Mouse (Mus musculus) right cerebral cortex, adult 2 months (tissue): Measurements from ENCODE around the gene Ptp4a2.
A peak's percentile ranks its signal among the peaks of the same experiment; 100 is the strongest.
"Not testable (repeated sequence)": the region's sequence is repeated elsewhere in the genome, so short reads cannot be mapped to it uniquely, and the experiment has no call there.

Experiments
- DNase-seq, 2 experiments: peaks; one replicate each; pipeline ENCODE4 v3.0.0; 2021 to 2022; ENCODE audit warnings: low spot score in 2 of 2

The Ptp4a2 gene

DNA sequence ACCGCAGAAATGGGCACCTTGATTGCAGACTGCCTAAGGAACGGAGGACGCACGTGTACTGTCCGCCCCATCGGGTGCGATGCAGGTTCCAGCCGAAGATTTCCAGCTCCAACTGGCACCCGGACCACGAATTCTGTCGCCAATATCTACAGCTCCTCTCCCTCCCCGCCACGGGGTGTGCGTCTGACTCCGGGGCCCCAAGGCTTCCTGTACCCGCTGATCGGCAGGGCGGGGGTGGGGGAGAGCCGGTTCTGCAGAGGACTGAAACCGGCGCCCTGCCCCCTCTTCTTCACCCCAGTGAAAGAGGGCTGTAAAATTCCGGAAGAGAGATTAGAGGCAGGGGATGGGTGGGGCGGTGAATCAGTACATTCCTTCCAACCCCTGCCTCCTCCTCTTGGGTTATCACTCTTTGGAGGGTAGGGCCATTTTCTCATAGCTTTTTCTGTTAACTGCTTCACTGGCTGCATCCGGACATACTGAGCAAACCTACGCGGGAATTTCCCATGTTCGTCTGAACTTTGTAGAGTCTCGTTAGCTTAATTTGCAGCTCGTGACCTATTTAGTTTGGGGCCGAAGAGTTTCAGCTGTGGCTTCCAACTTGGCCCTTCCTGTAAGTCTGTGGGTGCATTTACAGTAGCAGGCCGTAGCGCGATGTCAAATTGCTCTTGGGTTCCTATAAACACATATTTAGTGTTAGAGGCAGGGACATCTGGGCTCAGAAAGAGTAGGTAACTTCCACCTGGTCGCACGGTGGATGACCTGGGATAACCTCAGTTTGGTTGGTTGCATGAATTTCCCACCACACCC is at the start of gene Ptp4a2:
Gene Ptp4a2, plus strand, starts transcription at position 422 of the 807 bp plus-strand sequence.
- no peak for DNase-seq

DNA sequence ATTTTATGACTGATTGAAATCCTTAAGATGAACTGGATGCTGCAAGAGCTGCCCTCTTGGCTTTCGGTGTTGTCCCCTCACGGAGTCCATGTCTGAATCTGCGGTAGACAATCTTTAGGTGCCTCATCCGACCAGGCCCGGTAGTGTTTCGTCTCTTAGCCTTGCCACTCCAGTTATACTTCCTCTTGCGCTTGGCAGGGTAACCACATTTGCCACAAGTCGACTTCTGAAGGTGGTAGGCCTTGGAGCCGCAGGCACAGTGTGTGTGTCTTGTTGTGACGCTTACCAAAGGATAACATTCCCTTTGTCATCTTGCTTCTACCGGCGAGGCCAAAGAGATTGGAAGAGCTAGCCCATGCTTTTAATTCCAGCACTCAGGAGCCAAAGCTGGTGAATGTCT is 49.4 kb upstream of the Ptp4a2 start:
- DNase-seq, result no peak

DNA sequence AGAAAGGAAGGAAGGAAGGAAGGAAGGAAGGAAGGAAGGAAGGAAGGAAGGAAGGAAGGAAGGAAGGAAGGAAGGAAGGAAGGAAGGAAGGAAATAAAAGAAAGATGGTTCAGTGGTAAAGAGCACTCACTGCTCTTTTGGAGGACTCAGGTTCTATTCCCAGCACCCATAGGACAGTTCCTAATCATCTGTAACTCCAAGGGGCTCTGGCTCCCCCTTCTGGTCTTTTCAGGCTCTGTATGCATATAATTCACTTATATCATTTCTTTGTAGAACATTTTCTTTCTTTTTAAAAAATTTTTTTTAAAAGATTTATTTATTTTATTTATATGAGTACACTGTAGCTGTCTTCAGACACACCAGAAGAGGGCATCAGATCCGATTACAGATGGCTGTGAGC is 48.5 kb upstream of the Ptp4a2 start:
- not testable (repeated sequence) for DNase-seq

DNA sequence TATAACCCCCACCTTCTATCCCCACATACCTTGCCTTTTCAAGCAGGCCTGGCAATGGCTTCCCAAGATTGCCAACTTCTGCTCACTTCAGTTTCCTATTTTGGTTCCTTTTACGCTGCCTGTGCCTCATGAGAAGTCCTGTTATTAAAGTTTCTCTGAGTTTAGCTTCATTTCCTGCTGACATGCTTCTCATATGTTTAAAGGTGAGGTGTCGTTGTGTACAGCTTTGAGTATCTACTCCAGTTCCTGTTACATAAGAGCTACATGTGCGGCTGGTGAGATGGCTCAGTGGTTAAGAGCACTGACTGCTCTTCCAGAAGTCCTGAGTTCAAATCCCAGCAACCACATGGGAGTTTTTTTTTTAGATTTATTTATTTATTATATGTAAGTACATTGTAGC is 45.7 kb upstream of the Ptp4a2 start:
- DNase-seq, result no peak

DNA sequence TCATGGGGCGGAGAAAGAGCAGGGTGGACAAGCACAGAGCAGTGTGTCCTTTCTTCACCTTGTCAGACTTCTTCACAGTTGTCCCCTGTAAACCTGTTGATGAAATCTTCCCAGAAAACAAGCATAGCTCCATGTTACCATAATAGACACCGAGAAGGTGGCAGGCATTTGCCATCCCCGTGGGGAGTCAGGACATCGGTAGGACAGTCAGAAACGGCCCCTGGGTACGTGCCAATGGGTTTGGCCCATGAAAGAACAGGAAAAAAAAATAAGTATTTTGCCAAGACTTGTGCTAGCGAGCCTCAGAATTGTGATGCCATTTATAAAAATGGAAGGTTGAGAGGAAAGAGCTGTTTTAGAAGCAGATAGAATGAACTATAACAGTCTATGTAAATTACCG is 43.2 kb upstream of the Ptp4a2 start:
- DNase-seq, result no peak

DNA sequence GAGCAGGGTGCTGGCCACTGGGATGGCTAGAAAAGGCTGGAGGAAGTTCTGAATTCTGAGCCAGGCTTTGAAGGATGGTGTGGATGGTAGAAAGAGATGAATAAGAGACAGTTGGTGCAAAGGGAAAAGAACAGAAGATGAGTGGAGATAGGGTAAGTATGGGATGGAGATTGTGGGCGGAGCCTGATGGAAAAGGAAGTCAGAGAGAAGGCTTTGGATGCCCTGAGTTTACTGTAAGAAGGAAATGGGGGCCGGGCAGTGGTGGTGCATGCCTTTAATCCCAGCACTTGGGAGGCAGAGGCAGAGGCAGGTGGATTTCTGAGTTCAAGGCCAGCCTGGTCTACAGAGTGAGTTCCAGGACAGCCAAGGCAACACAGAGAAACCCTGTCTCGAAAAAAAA is 42.3 kb upstream of the Ptp4a2 start:
- not testable (repeated sequence) for DNase-seq

DNA sequence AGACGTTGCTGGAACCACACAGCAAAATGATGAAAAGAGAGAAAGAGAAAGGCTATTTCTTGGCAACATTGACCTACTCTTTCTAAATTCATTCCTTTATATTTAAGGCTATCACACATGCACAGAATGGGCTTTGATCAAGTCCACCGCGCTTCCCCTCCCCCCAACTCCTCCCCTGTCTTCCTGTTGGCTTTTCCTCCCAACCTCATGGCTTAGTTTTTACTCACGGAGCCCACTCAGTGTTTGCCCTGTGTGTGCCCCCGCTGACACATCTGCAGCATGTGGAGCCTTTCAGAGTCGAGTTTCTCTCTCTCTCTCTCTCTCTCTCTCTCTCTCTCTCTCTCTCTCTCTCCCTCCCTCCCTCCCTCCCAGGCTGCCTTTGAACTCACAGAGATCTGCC is 40.4 kb upstream of the Ptp4a2 start:
- DNase-seq, result no peak

DNA sequence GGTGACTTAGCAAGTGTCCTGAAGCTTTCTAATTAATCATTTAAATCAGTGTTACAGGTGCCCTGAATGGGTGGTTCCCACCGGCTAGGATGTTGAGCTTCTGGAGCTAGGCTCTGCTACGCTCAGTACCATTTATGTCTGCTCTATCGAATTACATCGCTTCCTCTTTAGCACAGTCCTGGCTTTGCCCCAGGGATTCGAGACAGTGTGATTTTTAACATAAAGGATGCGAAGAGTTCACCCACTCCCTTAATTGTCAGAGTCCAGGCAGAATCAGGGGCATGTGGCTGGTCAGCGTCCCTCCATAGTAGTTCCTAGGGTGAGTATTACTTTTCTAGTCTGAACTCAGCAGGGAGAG is 39.7 kb upstream of the Ptp4a2 start:
- peak; percentile 34 to 40 for DNase-seq

DNA sequence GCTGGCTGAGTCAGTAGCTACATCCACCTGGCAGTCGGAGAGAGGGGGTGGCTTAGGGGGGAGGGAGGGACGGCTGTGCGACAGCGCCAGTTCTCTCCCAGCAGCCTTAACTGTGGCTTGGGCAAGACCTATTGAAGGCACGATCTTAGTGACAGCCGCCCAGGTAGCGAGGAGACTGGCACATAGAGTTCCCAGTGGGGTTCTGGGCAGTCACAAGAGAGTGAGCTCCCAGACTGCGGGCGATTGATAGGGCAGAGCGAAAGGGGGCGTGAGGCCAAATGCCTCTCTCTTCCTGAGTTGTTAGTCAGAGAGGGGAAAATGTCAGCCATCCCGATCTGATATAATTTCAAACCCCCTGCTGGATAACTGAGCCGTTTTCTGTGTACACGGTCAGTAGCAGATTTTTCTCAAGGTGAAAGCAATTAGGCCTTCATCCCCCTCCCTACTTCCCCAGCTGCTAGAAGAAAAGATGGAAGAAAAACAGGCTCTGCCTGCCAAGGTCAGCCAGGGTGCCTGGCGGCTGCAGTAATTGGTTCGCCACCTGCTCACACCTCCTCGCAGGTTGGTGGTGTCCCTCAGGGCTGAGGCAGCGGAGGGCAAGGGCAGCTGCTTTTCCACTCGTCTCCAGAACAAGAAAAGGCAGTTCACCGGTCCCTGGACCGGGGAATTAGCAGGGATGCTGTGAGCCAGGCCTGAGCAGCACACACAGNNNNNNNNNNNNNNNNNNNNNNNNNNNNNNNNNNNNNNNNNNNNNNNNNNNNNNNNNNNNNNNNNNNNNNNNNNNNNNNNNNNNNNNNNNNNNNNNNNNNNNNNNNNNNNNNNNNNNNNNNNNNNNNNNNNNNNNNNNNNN is 39.1 kb upstream of the Ptp4a2 start:
- DNase-seq, result no peak

DNA sequence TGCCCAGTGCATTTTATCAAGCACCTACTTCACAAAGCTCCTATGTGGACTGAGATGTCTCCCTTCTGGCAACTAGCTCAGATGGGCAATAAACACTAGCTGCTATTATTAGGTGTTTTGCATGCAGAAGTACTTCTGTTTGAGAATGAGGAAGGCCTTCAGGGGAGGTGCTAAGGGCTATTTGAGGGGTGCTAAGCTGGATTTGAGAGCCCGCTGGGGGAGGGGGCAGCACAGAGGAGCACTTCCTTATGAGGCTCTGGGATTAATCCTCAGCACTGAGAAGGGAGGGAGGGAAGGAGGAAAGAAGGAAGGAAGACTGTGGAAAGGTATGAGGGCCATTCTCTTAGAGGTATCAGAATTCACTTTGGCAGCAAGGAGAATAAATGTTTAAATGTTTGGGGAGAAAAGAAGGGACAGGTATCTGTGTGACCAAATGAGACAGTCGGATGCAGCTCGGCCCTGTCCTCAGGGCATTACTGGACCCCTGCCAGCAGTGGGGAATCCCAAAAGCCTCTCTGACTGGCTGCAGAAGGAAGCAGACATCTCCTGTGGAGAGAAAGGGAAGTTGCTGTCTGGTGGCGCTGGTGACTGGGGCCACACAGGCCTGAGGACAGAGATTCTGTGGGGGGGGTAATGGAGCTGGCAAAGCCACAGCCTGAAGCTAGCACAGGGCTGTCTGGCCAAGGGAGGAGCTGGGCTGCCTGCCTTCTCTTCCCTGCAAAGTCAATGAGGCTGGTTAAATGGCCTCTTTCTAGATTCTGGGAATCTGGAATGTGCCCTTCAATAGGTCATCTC is 28.9 kb upstream of the Ptp4a2 start:
- DNase-seq, result no peak

DNA sequence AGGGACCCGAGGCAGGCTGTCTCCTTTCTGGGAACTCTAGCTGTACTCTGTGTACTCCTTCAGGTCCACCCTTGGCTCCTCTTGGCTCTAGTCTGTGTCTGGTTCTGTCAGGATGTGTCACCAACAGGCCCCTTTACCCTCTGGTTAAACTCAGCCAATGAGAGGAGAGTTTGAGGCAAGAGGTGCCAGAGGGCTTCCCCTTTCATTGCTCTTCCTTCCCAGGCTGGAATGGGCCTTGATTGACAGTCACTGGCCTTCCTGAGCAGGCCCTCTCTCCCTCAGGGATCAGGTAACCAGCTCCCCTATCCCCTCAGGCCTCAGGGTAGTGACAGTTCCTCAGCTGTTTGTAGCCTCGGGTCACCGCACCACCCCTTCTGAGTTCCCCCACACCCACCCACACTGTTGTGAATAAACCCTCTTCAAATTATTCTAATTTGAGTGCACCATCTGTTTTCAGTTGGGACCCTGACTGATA is 28.1 kb upstream of the Ptp4a2 start:
- no peak for DNase-seq

DNA sequence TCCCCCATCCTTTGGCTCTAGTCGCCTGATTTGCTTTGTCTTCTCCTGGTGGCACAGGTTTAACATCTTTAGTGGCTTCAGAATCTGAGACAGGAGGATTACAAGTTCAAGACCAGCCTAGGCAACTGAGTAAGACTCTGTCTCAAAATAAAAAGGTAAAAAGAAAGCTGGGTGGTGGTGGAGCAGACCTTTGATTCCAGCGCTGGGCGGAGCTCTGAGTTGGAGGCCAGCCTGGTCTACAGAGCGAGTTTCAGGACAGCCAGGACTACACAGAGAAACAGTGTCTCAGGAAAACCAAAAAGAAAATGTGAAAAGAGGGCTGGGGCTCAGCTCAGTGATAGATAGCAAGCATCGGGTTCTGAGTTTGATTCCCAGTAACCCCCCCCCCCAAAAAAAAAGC is 27.5 kb upstream of the Ptp4a2 start:
- no peak for DNase-seq

DNA sequence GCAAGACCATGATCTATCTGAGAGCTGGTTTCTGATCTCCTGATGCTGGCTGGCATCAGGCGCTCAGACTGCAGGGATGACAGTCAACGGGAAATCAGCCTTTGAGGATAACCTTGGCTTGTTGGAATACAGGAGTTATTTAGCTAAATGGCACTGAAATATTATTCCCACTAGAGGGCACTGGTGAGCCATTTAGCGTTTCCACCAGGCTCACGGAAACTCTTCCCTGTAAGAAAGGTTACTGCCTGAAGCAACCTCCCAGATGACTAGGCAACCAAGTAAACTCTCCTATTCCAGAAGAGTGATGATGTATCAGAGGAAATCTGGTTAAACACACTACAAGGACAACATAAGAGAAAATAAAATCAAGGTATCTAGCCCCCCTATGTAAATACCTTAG is 25.8 kb upstream of the Ptp4a2 start:
- DNase-seq, result peak; percentile 66 to 81

DNA sequence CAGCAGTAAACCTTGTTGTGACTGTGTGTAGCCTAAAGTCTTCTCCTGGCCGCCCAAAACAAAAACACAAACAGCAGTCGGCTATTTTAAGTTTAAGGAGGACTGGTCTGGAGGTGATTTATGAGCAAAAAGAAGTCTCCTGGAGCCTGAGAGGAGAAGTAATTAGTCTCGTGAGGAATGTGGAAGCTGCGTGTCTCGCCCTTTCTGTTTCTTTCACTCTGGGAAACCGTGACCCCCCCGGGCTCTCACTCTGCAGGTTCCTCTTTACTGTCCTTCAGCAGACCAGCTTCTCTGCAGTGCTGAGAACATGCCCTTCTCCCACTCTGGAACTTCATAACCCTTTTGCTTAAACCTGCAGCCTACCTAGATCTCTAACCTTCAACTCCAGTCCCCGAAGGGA is 22.3 kb upstream of the Ptp4a2 start:
- no peak for DNase-seq

DNA sequence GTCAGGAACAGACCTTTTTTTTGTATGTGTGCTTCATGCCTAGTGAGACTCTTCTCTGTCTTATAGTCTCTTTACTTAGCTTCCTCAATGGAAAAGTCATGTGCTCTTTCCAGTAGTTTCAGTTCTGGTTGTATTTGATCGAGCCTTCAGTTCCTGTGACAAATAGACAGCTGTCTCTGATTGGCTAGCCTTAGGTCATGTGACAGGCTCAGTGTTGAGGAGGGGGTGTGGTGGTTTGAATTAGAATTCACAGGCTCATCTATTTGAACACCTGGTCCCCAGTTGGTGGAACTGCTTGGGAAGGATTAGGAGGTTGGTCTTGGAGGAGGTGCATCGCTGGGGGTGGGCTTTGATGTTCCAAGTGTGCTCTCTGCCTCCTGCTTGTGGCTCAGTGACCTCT is 21.4 kb upstream of the Ptp4a2 start:
- DNase-seq, result no peak

DNA sequence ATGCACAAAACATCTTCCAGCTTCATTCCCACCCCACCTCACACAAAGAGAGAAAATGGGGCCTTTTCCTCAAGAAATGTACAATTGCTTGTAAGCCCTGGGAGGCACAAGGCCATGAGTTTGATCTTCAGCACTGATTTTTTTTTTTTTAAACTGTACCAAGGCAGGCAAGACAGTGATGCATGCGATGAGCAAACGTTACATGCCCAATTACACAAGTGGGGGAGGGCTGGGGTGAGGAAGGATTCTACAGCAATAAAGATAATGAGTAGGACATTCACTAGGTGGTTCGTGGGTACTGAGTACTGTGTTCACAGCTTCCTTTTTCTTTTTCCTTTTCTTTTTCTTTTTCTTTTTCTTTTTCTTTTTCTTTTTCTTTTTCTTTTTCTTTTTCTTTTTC is 20.5 kb upstream of the Ptp4a2 start:
- DNase-seq, result no peak

DNA sequence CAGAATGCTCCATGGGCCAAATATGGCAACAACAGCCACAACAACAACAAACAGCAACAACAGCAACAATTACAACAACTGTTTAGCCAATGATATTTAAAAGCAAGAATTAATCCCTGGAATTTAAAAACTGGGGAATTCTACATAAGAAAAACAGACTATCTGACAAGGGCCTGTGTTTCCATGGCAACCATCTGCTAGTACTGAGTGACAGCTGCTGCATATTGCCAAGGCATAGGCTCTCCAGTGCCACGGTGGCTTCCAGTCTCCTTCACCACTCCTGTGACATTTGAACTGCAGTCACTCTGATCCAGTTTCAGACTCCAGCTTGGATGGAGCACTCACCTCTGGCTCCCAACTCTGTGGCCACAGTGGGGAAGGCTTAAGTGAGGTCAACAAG is 19.6 kb upstream of the Ptp4a2 start:
- no peak for DNase-seq

DNA sequence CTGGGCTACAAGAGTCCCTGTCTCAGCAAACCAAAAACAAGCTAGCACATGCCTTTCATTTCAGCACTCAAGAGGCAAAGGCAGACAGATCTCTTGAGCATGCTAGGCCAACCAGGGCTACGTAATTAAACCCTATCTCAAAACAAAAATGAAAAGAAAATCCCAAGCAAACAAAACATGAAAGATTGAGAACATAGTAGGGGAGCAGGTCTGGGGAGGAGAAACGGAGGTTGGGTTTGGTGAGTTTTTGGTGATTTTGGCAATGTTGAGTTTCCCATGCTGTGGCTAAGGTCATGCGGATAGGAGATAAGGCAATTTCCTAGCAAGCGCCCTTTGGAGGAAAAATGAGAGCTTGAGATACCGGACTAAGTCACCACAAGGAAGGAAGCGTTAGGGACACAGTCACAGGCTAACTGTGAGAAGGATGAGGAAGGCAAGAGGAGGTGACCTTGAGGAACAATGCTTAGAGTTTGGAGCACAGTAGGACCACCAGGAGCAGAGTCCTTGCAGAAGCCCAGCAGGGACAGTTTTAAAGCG is 18.3 kb upstream of the Ptp4a2 start:
- DNase-seq, result no peak

DNA sequence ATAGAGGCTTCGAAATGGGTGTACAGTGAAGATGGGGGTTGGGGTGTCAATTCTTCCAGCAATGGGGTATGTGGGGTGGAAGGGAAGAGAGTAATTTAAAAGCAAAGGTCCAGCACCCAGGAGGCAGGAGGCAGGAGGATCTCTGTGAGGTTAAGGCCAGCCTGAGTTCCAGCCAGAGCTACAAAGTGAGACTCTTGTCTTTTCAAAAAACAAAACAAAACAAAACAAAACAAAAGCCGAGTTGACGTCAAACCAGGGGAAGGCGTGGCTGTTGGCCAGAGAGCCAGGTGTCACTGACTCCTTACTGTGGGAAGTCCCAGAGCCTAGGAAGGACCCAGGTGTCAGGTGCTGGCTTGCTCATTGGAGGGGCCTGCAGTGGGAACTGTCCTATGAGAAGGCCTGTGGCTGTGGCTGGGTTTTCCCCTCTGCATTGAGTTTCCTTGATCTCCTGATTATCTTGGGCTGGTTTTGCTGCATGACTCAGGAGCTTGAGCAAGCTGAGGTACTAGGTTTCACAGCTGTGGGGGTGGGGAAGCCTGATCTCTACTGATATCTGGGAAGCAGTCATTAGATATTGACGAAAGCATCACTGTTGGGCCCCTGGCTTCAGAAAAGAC is 17.2 kb upstream of the Ptp4a2 start:
- DNase-seq, result no peak

DNA sequence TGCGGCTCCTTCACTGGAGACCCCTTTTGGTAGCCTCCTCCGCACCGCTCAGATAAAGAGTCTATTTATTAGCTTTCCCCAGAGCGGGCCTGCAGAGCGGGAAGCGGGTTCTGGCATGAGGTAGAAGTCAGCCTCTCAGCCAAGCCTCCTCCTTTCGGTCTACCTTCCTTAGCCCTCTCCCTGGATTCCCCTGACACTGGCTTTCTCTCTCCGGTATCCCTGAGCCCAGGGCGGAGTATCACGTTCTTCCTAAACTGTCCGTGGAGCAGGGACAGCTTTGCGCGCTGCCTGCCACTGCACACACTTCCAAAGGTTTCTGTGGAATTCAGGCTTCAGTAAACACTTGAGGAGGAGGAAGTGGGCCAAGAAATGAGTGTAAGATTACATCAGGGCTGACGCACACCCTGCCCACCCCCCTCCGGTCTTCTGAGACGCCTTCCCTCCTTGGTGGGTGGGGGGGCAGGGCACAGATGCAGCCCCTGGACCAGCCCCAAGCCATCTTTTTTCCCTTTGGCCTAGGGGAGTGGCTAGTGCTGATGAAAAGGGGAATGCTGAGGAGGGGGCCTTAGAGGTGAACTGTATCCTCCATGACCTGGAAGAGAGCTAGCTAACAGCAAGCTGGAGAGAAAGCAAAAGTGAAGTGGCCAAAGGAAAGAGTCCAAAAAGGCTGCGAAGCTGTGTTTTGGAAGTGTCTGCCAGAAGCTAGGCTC is 15.7 kb upstream of the Ptp4a2 start:
- peak; percentile 29 to 30 for DNase-seq

DNA sequence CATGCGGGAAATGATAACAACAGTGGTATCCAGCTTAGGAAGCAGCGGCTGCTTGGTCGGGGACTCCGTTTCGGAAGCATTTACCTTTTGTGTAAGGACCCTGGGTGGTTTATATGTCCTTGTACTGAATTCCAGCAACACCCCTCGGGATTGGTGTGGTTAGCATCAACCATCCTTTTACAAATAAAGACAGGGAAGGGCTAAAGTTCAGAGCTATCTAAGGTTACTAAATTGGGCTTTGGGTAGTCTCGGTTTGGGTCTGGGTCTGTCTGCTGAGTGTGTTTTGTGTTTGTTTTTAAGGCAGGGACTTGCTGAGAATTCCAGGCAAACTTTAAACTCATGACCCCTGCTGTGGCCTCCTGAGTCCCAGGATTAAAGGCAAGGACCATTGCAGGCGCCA is 15.2 kb upstream of the Ptp4a2 start:
- DNase-seq, result no peak
